Mouse (Mus musculus): Measurements from ENCODE around the gene Cds1.
"Not testable (repeated sequence)": the region's sequence is repeated elsewhere in the genome, so short reads cannot be mapped to it uniquely, and the experiment has no call there.

Cds1 gene

GRCm38 (mm10) chr5:101828932-101829331 lies 64.0 kb downstream of the Cds1 start:
- no peak for DNase-seq (ENCODE audit: low spot score in 2 of 2)

- no peak for DNase-seq (ENCODE audit: low spot score in 2 of 2)
Measured at GRCm38 (mm10) chr5:101830180-101830579, 65.2 kb downstream of the Cds1 start.

- DNase-seq (ENCODE audit: low spot score in 2 of 2), result no peak
Measured at GRCm38 (mm10) chr5:101832042-101832441, 67.1 kb downstream of the Cds1 start.

GRCm38 (mm10) chr5:101832991-101833390 lies 68.1 kb downstream of the Cds1 start:
- DNase-seq (ENCODE audit: low spot score in 2 of 2), result no peak

- no peak for DNase-seq (ENCODE audit: low spot score in 2 of 2)
Measured at GRCm38 (mm10) chr5:101833875-101834274, 68.9 kb downstream of the Cds1 start.

GRCm38 (mm10) chr5:101836221-101836620 lies 71.3 kb downstream of the Cds1 start:
- no peak for DNase-seq (ENCODE audit: low spot score in 2 of 2)

GRCm38 (mm10) chr5:101837605-101838004 lies 72.7 kb downstream of the Cds1 start:
- DNase-seq (ENCODE audit: low spot score in 2 of 2), result not testable (repeated sequence)

- no peak for DNase-seq (ENCODE audit: low spot score in 2 of 2)
Measured at GRCm38 (mm10) chr5:101840476-101840875, 75.5 kb downstream of the Cds1 start.

- DNase-seq (ENCODE audit: low spot score in 2 of 2), result no peak
Measured at GRCm38 (mm10) chr5:101845011-101845410, 80.1 kb downstream of the Cds1 start.

- no peak for DNase-seq (ENCODE audit: low spot score in 2 of 2)
Measured at GRCm38 (mm10) chr5:101845930-101846329, 81.0 kb downstream of the Cds1 start.

GRCm38 (mm10) chr5:101847323-101847722 lies 82.4 kb downstream of the Cds1 start:
- no peak for DNase-seq (ENCODE audit: low spot score in 2 of 2)

- DNase-seq (ENCODE audit: low spot score in 2 of 2), result no peak
Measured at GRCm38 (mm10) chr5:101847762-101848161, 82.8 kb downstream of the Cds1 start.

GRCm38 (mm10) chr5:101851133-101851532 lies 86.2 kb downstream of the Cds1 start:
- DNase-seq (ENCODE audit: low spot score in 2 of 2), result no peak

- no peak for DNase-seq (ENCODE audit: low spot score in 2 of 2)
Measured at GRCm38 (mm10) chr5:101852116-101852680, 87.3 kb downstream of the Cds1 start.

GRCm38 (mm10) chr5:101854100-101854499 lies 89.2 kb downstream of the Cds1 start:
- no peak for DNase-seq (ENCODE audit: low spot score in 2 of 2)

GRCm38 (mm10) chr5:101854667-101855066 lies 89.7 kb downstream of the Cds1 start:
- no peak for DNase-seq (ENCODE audit: low spot score in 2 of 2)

GRCm38 (mm10) chr5:101855475-101855874 lies 90.5 kb downstream of the Cds1 start:
- no peak for DNase-seq (ENCODE audit: low spot score in 2 of 2)

- DNase-seq (ENCODE audit: low spot score in 2 of 2), result no peak
Measured at GRCm38 (mm10) chr5:101858891-101859436, 94.0 kb downstream of the Cds1 start.

- no peak for DNase-seq (ENCODE audit: low spot score in 2 of 2)
Measured at GRCm38 (mm10) chr5:101861786-101862571, 97.0 kb downstream of the Cds1 start.

GRCm38 (mm10) chr5:101862651-101863050 lies 97.7 kb downstream of the Cds1 start:
- DNase-seq (ENCODE audit: low spot score in 2 of 2), result no peak

GRCm38 (mm10) chr5:101863946-101864345 lies 99.0 kb downstream of the Cds1 start:
- no peak for DNase-seq (ENCODE audit: low spot score in 2 of 2)

- no peak for DNase-seq (ENCODE audit: low spot score in 2 of 2)
Measured at GRCm38 (mm10) chr5:101866722-101867121, 101.8 kb downstream of the Cds1 start.

Data from spleen, postnatal 14 days (tissue).